Mouse (Mus musculus) hindbrain, embryonic 11.5 days (tissue): ENCODE results near the gene Rac3. TPM values are rescaled to one million over a fixed set of nuclear protein-coding genes. Genes with fewer than 3 reads are reported as not detected.
A peak's percentile ranks its signal among the peaks of the same experiment; 100 is the strongest.

Experiments
- ATAC-seq: fragments of 200-750 bp; cut with Nextera tagmentation; 2 replicates; pipeline ENCODE4 v1.8.0; 2017; ENCODE audit warnings: mild to moderate bottlenecking, moderate TSS enrichment, moderate library complexity; ENCODE audit not compliant: low FRiP score
- DNase-seq: peaks from one replicate; pipeline ENCODE4 v3.0.0-alpha.2; 2015; ENCODE audit warnings: low spot score
- H3K27ac ChIP-seq: fragments of 300-500 bp; sonication (generic); 2 replicates; pipeline ENCODE4 v1.5.1; 2014; ENCODE audit warnings: mild to moderate bottlenecking, low read depth, low read length
- H3K27me3 ChIP-seq: fragments of 300-500 bp; sonication (generic); 2 replicates; pipeline ENCODE4 v1.6.1; 2014; ENCODE audit warnings: mild to moderate bottlenecking, low read length, moderate library complexity, mixed read lengths; ENCODE audit not compliant: control insufficient read depth, insufficient read depth
- H3K36me3 ChIP-seq: fragments of 300-500 bp; sonication (generic); 2 replicates; pipeline ENCODE4 v1.6.1; 2014; ENCODE audit warnings: mild to moderate bottlenecking, low read length, moderate library complexity, mixed read lengths; ENCODE audit not compliant: control insufficient read depth, insufficient read depth
- H3K4me1 ChIP-seq: fragments of 300-500 bp; sonication (generic); replicated peaks from 2 replicates; pipeline ENCODE4 v1.6.1; 2014; ENCODE audit warnings: low read length, mixed read lengths; ENCODE audit not compliant: control insufficient read depth, insufficient read depth
- H3K4me2 ChIP-seq: fragments of 300-500 bp; sonication (generic); replicated peaks from 2 replicates; pipeline ENCODE4 v1.6.1; 2014; ENCODE audit warnings: mild to moderate bottlenecking, low read depth, low read length
- H3K4me3 ChIP-seq: fragments of 300-500 bp; sonication (generic); 2 replicates; pipeline ENCODE4 v1.5.1; 2014; ENCODE audit warnings: low read depth, low read length
- H3K9ac ChIP-seq: fragments of 300-500 bp; sonication (generic); 2 replicates; pipeline ENCODE4 v1.6.1; 2014; ENCODE audit warnings: low read depth, low read length
- H3K9me3 ChIP-seq: fragments of 300-500 bp; sonication (generic); 2 replicates; pipeline ENCODE4 v1.6.1; 2016; ENCODE audit warnings: low read length; ENCODE audit not compliant: control insufficient read depth
- whole genome bisulfite sequencing: fragments of 180-500 bp; shearing (Covaris S2); extraction: QIAGEN DNeasy Blood & Tissue Kit; methylation state at CpG from one replicate; pipeline ENCODE4 v1.1.7; 2014; 5-methylcytosine and 5-hydroxymethylcytosine counted together
- polyA plus RNA-seq: library from polyadenylated mRNA; unstranded; fragments of >200 nt; fragmentation: Nextera tagmentation; extraction: Ambion mirVana; gene quantifications from 2 replicates; pipeline ENCODE4 v1.2.1, GENCODE M21; 2014

The Rac3 gene
- polyA plus RNA-seq, 1 experiment from 2014 or later: 18.2 TPM

DNA sequence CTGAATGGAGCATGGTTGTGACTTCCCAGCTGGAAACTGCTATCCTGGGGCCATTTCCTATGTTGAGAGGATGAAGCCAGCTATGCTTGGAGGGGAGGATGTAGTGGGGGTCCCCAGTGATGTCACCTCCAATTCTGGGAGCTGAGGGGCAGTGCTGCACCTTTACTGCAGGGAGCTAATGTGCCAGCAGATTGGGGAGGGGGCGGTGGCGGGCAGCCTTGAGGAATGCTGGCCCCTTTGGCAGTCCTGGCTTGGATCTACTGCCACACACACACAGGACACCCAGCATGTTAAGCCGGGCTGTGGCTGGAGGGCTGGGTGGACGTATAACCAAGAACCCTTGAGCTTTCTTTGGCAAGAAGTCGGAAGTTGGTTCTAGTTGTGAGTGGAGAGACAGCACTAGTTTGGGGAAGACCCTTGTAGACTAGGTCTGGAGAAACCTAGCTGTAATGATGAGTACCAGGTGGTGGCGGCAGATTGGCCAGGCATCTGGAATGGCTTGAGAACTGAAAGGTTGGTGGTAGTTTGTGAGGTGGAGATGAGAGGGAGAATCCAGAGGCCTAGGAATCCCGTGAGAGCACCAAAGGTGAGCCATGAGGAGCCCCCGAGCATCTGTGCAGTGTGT is 9.2 kb upstream of the Rac3 start:
- 0 out of 2 replicates have a peak overlapping the region, but pooled peaks have one; percentile 24 for H3K9ac ChIP-seq

DNA sequence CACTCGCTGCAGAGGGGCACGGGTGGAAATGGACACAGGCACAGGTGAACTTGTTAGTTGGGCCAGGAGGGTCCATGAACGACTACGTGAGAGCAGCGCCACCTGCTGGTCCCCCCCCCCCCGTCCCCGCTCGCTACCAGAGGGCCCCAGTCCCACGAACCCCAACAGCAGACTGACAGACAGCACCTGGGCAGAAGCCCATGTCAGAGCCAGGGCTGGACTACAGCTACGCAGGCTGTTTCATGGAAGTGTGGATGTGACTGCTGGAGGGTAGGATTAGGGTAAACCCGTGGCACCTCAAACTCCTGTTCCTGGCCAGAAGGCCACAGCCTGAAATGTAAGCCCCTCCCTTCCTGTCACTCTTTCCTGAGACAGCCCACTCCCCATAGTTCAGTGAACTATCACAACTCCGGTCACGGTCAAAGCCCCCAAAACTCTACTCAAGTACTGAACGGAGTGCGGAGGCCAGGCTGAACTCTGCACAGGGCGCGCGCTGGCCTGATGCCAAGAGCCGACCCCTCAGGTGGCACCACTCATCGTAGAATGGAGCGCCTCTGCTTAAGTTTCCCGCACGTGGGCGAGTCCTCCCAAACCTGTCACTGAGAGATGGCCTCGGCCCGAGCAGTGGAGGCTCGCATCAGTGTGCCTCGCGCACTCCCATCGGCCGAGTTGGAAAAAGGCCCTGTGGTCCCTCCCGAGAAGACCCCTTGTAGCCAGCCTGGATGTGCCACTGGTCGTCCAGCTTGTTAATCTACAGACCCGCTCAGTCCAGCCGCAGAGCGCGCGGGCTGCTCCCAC is 8.3 kb upstream of the Rac3 start:
- peak overlapping the region; percentile 87 for H3K4me2 ChIP-seq
- H3K9ac ChIP-seq: peak overlapping the region; percentile 61
- no peaks in the 10 kb centered on the region for H3K27me3 ChIP-seq
- peaks cover 7% of the 10 kb centered on the region; the same call in 1 of the 2 replicates for H3K36me3 ChIP-seq
- H3K9me3 ChIP-seq: no peaks in the 10 kb centered on the region
- peaks cover 11% of the 10 kb centered on the region for H3K4me1 ChIP-seq
- DNase-seq (peak; percentile 79), ATAC-seq (peak; percentile 51)
- H3K27ac ChIP-seq: peak overlapping the region; percentile 43; the same call in 1 of the 2 replicates
- under 1% methylated on average over 36 of the region's 38 CpGs for WGBS
- H3K4me3 ChIP-seq: peak overlapping the region; percentile 53

More for the DNA sequence above, 9.2 kb upstream of the Rac3 start:
- Histone ChIP-seq H3K4me1 (peaks cover 12% of the 10 kb centered on the region), H3K9me3 (no peaks in the 10 kb centered on the region), H3K27me3 (no peaks in the 10 kb centered on the region), H3K27ac (no peak overlapping the region), H3K36me3 (0 out of 2 replicates have a peak, but pooled peaks cover 4% of the 10 kb centered on the region), H3K4me3 (0 out of 2 replicates have a peak overlapping the region, but pooled peaks have one; percentile 53), H3K4me2 (no peak overlapping the region; the same call in 1 of the 2 replicates)
- WGBS: 52% methylated on average over 8 of the region's 8 CpGs
- DNase-seq (no peak), ATAC-seq (no peak)

DNA sequence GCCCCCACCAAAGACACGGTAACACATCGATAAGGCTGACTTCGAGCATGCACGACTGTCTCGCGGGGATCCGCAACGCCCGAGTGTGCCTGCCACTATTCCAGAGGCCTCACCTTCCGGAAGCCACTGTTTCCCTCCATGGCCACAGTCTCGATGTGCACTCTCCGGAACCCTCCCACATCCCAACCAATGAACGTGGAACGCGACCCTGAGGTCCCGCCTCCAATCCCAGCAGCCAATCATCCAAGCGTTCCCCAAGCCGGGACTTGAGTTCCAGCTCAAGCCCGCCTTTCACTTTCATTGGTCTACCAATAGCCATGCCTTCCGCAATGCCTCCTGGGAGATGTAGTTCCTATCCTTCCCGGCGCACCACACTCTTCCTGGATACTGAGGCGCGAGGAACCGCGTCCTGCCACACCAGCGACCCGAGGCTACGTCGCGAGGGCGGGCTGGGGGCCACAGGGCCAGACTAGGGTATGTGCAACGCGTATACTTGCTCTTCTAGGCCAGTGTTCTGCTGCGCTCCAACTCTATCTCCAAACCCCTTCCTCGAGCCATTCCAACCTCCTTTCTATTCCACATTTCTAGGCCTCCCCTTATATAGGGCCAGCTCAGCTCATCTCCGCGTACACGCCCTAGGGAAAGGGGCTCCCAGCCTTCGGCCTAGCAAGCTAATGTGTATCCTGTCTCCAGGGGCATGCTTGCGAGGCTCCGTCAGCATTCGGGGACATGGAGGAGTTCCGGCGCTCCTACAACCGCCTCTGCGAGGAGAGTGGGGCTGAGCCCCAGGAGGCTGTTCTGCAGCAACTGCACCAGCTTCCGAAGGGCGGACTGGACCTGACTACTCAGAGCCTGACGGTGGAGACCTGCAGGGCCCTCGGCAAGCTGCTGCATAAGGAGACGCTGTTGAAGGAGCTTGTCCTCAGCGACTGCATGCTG is 7.4 kb upstream of the Rac3 start, which contains the start of the genes Cenpx and Lrrc45:
Gene Cenpx, minus strand, starts transcription at position 159 of the 939 bp plus-strand sequence.
Gene Lrrc45, plus strand, starts transcription at position 346 of the 939 bp plus-strand sequence.
- H3K27me3 ChIP-seq: no peaks in the 10 kb centered on the region
- H3K4me2 ChIP-seq: peak within 1 kb of the TSS; percentile 94
- H3K36me3 ChIP-seq: peaks cover 5% of the 10 kb centered on the region; the same call in 1 of the 2 replicates
- H3K27ac ChIP-seq: peak within 1 kb of the TSS; percentile 43; the same call in 1 of the 2 replicates
- peak within 1 kb of the TSS; percentile 83 for H3K9ac ChIP-seq
- WGBS: 3% methylated on average over 53 of the region's 53 CpGs
- ATAC-seq (peak; percentile 95), DNase-seq (peak; percentile 97)
- H3K4me3 ChIP-seq: peak within 1 kb of the TSS; percentile 53
- no peaks in the 10 kb centered on the region for H3K9me3 ChIP-seq
- H3K4me1 ChIP-seq: peaks cover 11% of the 10 kb centered on the region

DNA sequence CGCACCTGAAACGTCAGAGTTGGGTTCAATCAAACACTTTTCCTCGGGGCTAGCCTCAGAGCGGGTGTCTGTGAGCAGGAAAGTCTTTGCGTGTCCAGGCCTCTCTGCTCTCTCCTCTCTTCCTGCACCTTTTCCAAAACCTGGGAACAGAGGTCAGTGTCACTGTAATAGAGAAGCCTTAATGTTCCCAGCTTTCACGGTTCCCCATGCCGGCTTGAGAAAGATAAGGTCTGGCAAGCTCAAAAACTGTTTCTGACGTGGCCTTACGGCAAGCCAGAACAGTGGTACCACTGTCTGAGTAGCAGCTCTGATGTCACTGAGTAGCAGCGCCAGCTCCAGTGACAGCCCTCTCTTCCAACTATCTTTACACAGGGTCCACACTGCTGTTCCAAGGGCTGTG is 6.7 kb upstream of the Rac3 start:
- peak overlapping the region; percentile 94 for H3K4me2 ChIP-seq
- H3K4me1 ChIP-seq: peaks cover 11% of the 10 kb centered on the region
- H3K27ac ChIP-seq: no peak overlapping the region
- no peaks in the 10 kb centered on the region for H3K27me3 ChIP-seq
- H3K36me3 ChIP-seq: peaks cover 5% of the 10 kb centered on the region; the same call in 1 of the 2 replicates
- peak overlapping the region; percentile 53 for H3K4me3 ChIP-seq
- no peak for DNase-seq
- no peaks in the 10 kb centered on the region for H3K9me3 ChIP-seq
- H3K9ac ChIP-seq: peak overlapping the region; percentile 83
- 68% methylated on average over 10 of the region's 10 CpGs for WGBS
- no peak for ATAC-seq

DNA sequence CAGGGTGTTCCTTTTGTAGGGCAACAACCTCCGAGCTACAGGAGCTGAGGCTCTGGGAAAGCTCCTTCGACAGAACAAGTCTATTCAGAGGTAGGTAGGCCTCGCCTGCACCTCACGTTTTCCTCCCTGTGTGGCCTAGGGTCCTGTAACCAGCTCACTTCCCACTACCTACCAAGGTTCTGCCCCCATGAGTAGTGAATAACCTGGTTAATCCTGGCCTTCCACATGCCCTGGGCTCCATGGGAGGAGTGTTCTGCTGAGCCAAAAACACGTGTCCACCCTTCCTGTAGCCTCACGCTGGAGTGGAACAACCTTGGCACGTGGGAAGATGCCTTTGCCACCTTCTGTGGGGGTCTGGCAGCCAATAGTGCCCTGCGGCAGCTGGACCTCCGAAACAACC is 6.1 kb upstream of the Rac3 start:
- Histone ChIP-seq H3K4me1 (peaks cover 11% of the 10 kb centered on the region), H3K4me3 (no peak overlapping the region), H3K9ac (no peak overlapping the region), H3K27me3 (no peaks in the 10 kb centered on the region), H3K27ac (no peak overlapping the region), H3K4me2 (no peak overlapping the region), H3K36me3 (peaks cover 5% of the 10 kb centered on the region; the same call in 1 of the 2 replicates), H3K9me3 (no peaks in the 10 kb centered on the region)
- DNase-seq: no peak
- WGBS: 90% methylated on average over 9 of the region's 9 CpGs
- ATAC-seq: no peak

DNA sequence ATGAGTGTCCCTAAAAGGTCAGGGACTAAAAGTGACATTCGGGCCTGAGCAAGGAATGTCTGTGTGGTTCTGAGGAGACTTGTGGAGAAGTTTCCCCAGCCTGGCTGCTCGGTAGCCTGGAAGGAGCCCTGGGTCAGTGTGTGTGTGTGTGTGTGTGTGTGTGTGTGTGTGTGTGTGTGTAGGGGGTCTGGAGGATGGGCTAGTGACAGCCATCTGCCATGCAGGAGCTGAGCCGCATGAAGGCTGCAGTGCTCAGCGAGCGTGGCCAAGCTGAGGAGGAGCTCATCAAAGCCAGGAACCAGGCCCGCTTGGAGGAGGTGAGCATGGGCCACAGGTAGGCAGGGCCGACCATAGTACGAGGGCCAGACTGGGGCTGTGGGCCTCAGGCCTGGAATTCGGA is 2.0 kb upstream of the Rac3 start:
- ATAC-seq (no peak), DNase-seq (no peak)
- H3K4me1 ChIP-seq: peaks cover 15% of the 10 kb centered on the region
- no peak overlapping the region for H3K4me2 ChIP-seq
- no peaks in the 10 kb centered on the region for H3K9me3 ChIP-seq
- H3K4me3 ChIP-seq: no peak overlapping the region
- peaks cover 5% of the 10 kb centered on the region; the same call in 1 of the 2 replicates for H3K36me3 ChIP-seq
- 87% methylated on average over 9 of the region's 9 CpGs for WGBS
- peaks cover 2% of the 10 kb centered on the region for H3K27me3 ChIP-seq
- H3K27ac ChIP-seq: no peak overlapping the region
- H3K9ac ChIP-seq: no peak overlapping the region

DNA sequence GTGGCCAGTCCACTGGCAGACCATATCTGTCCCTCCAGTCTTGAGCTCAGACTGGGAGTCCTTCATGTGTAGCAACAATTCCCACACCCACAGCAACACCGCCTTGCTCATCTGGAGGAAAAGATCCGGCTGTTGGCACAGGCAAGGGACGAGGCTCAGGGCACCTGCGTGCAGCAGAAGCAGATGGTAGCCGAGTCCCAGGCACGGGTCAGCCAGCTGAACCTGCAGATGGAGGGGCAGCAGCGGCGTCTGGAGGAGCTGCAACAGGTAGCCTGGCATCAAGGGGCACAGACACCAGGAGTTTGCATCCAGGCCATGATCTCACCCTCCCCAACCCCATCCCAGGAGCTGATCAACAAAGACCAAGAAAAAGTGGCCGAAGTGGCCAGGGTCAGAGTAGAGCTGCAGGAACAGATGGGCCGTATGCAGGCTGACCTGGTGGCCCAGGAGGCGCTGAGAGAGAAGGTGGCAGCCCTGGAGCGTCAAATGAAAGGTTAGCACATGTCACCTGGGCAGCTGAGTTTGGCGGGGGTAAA is 1.4 kb upstream of the Rac3 start:
- Histone ChIP-seq H3K4me2 (no peak overlapping the region), H3K27ac (no peak overlapping the region), H3K9me3 (no peaks in the 10 kb centered on the region), H3K36me3 (peaks cover 5% of the 10 kb centered on the region; the same call in 1 of the 2 replicates), H3K4me3 (no peak overlapping the region), H3K4me1 (peaks cover 10% of the 10 kb centered on the region), H3K9ac (no peak overlapping the region), H3K27me3 (peaks cover 2% of the 10 kb centered on the region)
- DNase-seq (no peak), ATAC-seq (no peak)
- 89% methylated on average over 13 of the region's 13 CpGs for WGBS

DNA sequence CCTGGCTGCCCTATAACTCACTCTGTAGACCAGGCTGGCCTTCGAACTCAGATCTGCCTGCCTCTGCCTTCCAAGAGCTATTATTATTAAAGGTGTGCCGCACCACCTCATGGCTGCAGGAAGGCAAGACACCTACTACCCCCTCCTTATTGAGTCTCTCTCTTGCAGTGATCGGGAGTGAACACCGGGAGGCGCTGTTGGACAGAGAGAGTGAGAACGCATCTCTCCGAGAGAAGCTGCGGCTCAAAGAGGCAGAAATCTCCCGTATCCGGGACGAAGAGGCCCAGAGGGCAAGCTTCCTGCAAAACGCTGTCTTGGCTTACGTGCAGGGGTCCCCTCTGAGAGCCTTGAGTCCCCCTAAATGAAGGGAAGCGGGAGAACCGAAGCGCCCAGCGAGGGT is 820 bp upstream of the Rac3 start:
- ATAC-seq: peak; percentile 46; the same call in 1 of the 2 replicates
- Histone ChIP-seq H3K4me3 (peak overlapping the region; percentile 52), H3K27me3 (peaks cover 2% of the 10 kb centered on the region), H3K9ac (peak overlapping the region; percentile 72), H3K27ac (no peak overlapping the region), H3K36me3 (peaks cover 5% of the 10 kb centered on the region; the same call in 1 of the 2 replicates), H3K9me3 (no peaks in the 10 kb centered on the region), H3K4me1 (peaks cover 10% of the 10 kb centered on the region), H3K4me2 (peak overlapping the region; percentile 88)
- DNase-seq: peak; percentile 95
- 12% methylated on average over 17 of the region's 17 CpGs for WGBS
